Mouse (Mus musculus): Measurements from ENCODE around the gene Cbfa2t2. TPM values are rescaled to one million over a fixed set of nuclear protein-coding genes. Genes with fewer than 3 reads are reported as not detected.

Gene Cbfa2t2
- polyA plus RNA-seq, 1 experiment from 2014 or later: 6.0 TPM

DNA sequence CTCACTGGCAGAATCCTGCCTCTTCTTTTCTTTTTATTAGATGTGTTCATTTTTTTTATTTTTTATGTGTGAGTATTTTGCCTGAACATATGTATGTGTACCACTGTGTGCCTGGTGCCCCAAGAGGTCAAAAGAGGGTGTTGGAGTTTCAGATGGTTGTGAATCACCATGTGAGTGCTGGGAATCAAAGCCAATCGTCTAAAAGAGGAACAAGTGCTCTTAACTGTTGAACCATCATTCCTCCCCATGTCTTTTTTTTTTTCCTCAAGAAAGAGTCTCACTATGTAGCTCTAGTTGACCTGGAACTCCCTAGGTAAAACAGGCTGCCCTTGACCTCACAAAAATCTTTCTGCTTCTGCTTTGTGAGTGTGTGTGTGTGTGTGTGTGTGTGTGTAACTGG is 34.3 kb upstream of the Cbfa2t2 start:
- TF ChIP-seq EP300 (IDR thresholded peaks at IDR 0.05; ENCODE audit: low read depth) (no peak), CTCF (IDR thresholded peaks at IDR 0.05; ENCODE audit: low read depth) (no peak)
- no peaks in the 10 kb centered on the region for H3K9me3 ChIP-seq (ENCODE audit: low read length)

GRCm38 (mm10) chr2:154402811-154403210 is 33.5 kb upstream of the Cbfa2t2 start:
- no peak for TF ChIP-seq EP300 (IDR thresholded peaks at IDR 0.05; ENCODE audit: low read depth)
- TF ChIP-seq CTCF (IDR thresholded peaks at IDR 0.05; ENCODE audit: low read depth): peak; percentile 20
- Histone ChIP-seq H3K4me3 (ENCODE audit: low read depth, low read length) (no peak overlapping the region), H3K9ac (replicated peaks) (0 out of 2 replicates have a peak overlapping the region, but pooled peaks have one; percentile 6), H3K36me3 (replicated peaks; ENCODE audit: insufficient read depth, low read length) (no peaks in the 10 kb centered on the region), H3K27me3 (ENCODE audit: insufficient read depth, low read length) (peaks cover 4% of the 10 kb centered on the region; the same call in 1 of the 2 replicates), H3K4me2 (ENCODE audit: low read depth, low read length) (no peak overlapping the region), H3K4me1 (ENCODE audit: insufficient read depth) (peaks cover 13% of the 10 kb centered on the region; the same call in 1 of the 2 replicates), H3K27ac (ENCODE audit: low read depth) (no peak overlapping the region), H3K9me3 (ENCODE audit: low read length) (no peaks in the 10 kb centered on the region)
- DNase-seq (peak; percentile 33), ATAC-seq (peak; percentile 53)
- 33% methylated on average over 7 of the region's 7 CpGs for WGBS (ENCODE audit: insufficient replicate concordance)

More for the DNA sequence above, 34.3 kb upstream of the Cbfa2t2 start:
- H3K4me1 ChIP-seq (ENCODE audit: insufficient read depth): peaks cover 8% of the 10 kb centered on the region; the same call in 1 of the 2 replicates
- 0 out of 2 replicates have a peak, but pooled peaks cover under 1% of the 10 kb centered on the region for H3K27me3 ChIP-seq (ENCODE audit: insufficient read depth, low read length)
- H3K36me3 ChIP-seq (replicated peaks; ENCODE audit: insufficient read depth, low read length): no peaks in the 10 kb centered on the region
- H3K4me2 ChIP-seq (ENCODE audit: low read depth, low read length): no peak overlapping the region
- ATAC-seq: no peak
- 13% methylated on average over 1 of the region's 1 CpGs for WGBS (ENCODE audit: insufficient replicate concordance)
- H3K27ac ChIP-seq (ENCODE audit: low read depth): no peak overlapping the region
- DNase-seq: no peak
- H3K9ac ChIP-seq (replicated peaks): no peak overlapping the region
- no peak overlapping the region for H3K4me3 ChIP-seq (ENCODE audit: low read depth, low read length)

DNA sequence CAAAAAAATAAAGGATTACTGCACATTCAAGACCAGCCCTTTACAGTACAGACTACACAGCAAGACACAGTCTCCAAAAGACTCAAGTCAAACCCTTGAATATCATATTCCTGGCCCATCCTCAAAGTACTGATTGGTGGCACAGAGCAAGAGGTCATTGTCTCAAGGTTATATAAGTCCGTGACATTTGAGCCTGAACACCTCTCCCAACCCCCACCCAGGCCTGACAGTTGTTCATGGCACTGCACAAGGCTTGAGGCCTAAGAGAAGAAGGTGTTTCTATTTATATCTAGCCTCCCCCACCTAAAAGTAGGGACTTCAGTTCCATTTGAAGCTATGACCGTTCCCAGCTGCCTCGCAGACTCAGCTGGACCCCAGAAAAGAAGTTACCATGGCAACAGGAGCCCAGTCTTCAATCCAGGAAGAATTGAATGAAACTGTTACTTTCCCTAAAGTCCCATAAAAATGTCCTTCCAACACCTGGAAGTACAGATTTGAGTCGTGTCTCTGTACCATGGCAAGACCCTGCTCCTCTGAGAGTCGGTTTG is 30.8 kb upstream of the Cbfa2t2 start:
- H3K9ac ChIP-seq (replicated peaks): no peak overlapping the region
- ATAC-seq (no peak), DNase-seq (no peak)
- no peaks in the 10 kb centered on the region for H3K9me3 ChIP-seq (ENCODE audit: low read length)
- H3K27me3 ChIP-seq (ENCODE audit: insufficient read depth, low read length): peaks cover 4% of the 10 kb centered on the region; the same call in 1 of the 2 replicates
- WGBS (ENCODE audit: insufficient replicate concordance): 62% methylated on average over 5 of the region's 5 CpGs
- no peak overlapping the region for H3K27ac ChIP-seq (ENCODE audit: low read depth)
- peaks cover 18% of the 10 kb centered on the region for H3K4me1 ChIP-seq (ENCODE audit: insufficient read depth)
- H3K4me3 ChIP-seq (ENCODE audit: low read depth, low read length): no peak overlapping the region
- no peak for TF ChIP-seq CTCF (IDR thresholded peaks at IDR 0.05; ENCODE audit: low read depth)
- no peak for TF ChIP-seq EP300 (IDR thresholded peaks at IDR 0.05; ENCODE audit: low read depth)
- H3K36me3 ChIP-seq (replicated peaks; ENCODE audit: insufficient read depth, low read length): no peaks in the 10 kb centered on the region
- no peak overlapping the region for H3K4me2 ChIP-seq (ENCODE audit: low read depth, low read length)

DNA sequence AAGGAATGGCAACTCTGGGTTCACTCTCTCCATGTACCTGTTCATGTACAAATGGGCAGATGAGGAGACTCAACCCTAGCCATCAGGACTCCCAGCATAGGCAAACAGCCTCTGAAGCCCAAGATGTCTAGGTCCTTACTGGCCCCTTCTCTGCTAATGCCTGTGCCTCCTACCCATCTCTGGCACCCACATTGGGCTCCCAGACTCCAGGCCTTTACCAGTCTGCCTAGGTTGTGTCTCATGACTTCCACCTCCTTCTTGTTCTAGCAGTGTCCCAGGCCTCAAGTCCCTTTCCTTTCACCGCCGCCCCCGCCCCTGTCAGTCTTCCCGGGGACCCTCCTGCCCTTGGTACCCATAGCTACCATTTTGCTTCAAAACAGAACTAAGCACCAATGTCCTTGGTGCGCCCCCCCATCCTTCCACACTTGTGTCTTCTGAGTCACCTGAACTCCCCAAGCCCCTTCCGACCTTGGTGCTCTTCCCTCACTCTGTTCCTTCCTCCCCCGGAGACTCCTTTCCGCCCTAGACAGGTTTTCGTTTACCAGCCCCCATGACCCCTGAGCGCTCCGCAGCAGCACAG is 29.1 kb upstream of the Cbfa2t2 start:
- H3K27me3 ChIP-seq (ENCODE audit: insufficient read depth, low read length): peaks cover 4% of the 10 kb centered on the region; the same call in 1 of the 2 replicates
- peak overlapping the region; percentile 90 for H3K4me2 ChIP-seq (ENCODE audit: low read depth, low read length)
- DNase-seq: no peak
- H3K9ac ChIP-seq (replicated peaks): peak overlapping the region; percentile 66
- WGBS (ENCODE audit: insufficient replicate concordance): 32% methylated on average over 11 of the region's 11 CpGs
- H3K9me3 ChIP-seq (ENCODE audit: low read length): no peaks in the 10 kb centered on the region
- ATAC-seq: no peak
- H3K36me3 ChIP-seq (replicated peaks; ENCODE audit: insufficient read depth, low read length): no peaks in the 10 kb centered on the region
- no peak for TF ChIP-seq EP300 (IDR thresholded peaks at IDR 0.05; ENCODE audit: low read depth)
- TF ChIP-seq CTCF (IDR thresholded peaks at IDR 0.05; ENCODE audit: low read depth): no peak
- H3K27ac ChIP-seq (ENCODE audit: low read depth): peak overlapping the region; percentile 75
- H3K4me3 ChIP-seq (ENCODE audit: low read depth, low read length): peak overlapping the region; percentile 72
- peaks cover 18% of the 10 kb centered on the region for H3K4me1 ChIP-seq (ENCODE audit: insufficient read depth)

DNA sequence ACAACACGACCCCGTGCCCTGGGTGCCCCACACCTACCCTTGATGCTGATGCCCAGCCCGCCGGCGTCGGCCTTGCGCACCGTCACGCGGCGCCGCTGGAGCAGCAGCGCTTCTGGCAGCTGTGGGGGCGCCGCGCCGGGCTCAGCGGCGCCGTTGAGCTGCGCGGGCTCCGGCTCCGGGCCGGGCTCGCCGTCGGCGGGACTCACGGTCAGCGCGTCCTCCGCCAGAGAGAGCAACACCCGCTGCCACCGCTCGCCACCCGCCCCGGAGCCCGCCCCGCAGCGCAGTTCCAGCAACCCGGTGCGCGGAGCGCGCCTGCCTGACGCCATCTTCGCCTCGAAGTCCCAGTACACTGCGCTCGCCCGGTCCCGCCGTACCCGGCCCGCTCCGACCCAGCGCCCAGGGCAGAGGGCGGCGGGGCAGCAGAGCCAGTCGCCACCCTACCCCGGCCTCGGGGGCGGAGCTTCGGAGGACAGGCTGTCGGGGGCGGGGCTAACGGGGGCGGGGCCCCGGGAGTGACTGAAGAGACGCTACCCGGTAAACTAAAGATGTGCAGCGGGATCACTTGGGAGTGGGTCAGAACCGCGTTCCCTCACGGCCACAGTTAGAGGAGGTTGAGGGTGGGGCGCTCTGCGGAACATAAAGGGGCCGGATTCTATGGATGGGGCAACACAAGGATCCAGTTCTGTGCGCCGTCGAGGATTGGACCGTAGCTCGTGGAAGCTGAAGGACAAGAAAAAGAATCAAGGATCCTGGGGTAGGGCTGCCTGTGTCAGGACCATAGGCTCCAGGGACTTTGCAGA is 28.4 kb upstream of the Cbfa2t2 start, which contains the start of gene Snta1:
Gene Snta1 (minus strand): TSS at position 457 of the 803 bp plus-strand sequence.
- Histone ChIP-seq H3K4me3 (ENCODE audit: low read depth, low read length) (peak within 1 kb of the TSS; percentile 72), H3K9me3 (ENCODE audit: low read length) (no peaks in the 10 kb centered on the region), H3K27ac (ENCODE audit: low read depth) (peak within 1 kb of the TSS; percentile 75), H3K9ac (replicated peaks) (peak within 1 kb of the TSS; percentile 66), H3K4me1 (ENCODE audit: insufficient read depth) (peaks cover 14% of the 10 kb centered on the region), H3K27me3 (ENCODE audit: insufficient read depth, low read length) (peaks cover 4% of the 10 kb centered on the region; the same call in 1 of the 2 replicates), H3K36me3 (replicated peaks; ENCODE audit: insufficient read depth, low read length) (no peaks in the 10 kb centered on the region), H3K4me2 (ENCODE audit: low read depth, low read length) (peak within 1 kb of the TSS; percentile 90)
- peak; percentile 95 for ATAC-seq
- 3% methylated on average over 71 of the region's 84 CpGs for WGBS (ENCODE audit: insufficient replicate concordance)
- TF ChIP-seq EP300 (IDR thresholded peaks at IDR 0.05; ENCODE audit: low read depth): no peak
- TF ChIP-seq CTCF (IDR thresholded peaks at IDR 0.05; ENCODE audit: low read depth): no peak
- peak; percentile 94 for DNase-seq

DNA sequence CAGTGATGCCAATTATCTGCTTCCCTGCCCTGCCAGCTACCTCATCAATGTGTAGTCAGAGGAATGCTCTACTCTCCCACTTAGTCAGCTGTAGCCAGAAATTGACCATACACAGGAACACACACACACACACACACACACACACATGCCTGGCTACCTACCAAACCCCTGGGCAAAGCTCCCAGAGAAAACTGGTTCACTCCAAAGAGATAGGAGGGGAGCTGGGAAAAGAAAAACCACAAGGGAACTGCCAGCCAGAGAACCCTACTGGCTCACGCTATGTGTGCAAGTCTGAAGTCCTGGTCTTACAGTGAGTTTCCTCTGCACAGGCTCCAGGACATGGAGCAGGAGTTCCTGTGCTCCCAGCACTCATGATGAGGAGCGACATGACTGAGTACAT is 25.9 kb upstream of the Cbfa2t2 start:
- Histone ChIP-seq H3K27ac (ENCODE audit: low read depth) (no peak overlapping the region), H3K4me1 (ENCODE audit: insufficient read depth) (peaks cover 10% of the 10 kb centered on the region), H3K9ac (replicated peaks) (no peak overlapping the region), H3K4me3 (ENCODE audit: low read depth, low read length) (no peak overlapping the region), H3K36me3 (replicated peaks; ENCODE audit: insufficient read depth, low read length) (no peaks in the 10 kb centered on the region), H3K27me3 (ENCODE audit: insufficient read depth, low read length) (peaks cover 4% of the 10 kb centered on the region; the same call in 1 of the 2 replicates), H3K4me2 (ENCODE audit: low read depth, low read length) (no peak overlapping the region), H3K9me3 (ENCODE audit: low read length) (no peaks in the 10 kb centered on the region)
- peak; percentile 37 for DNase-seq
- no peak for ATAC-seq
- 39% methylated on average over 2 of the region's 2 CpGs for WGBS (ENCODE audit: insufficient replicate concordance)
- TF ChIP-seq CTCF (IDR thresholded peaks at IDR 0.05; ENCODE audit: low read depth) (no peak), EP300 (IDR thresholded peaks at IDR 0.05; ENCODE audit: low read depth) (no peak)

Data from liver, postnatal 0 days (tissue).